Mouse (Mus musculus) midbrain, embryonic 12.5 days (tissue): ENCODE data around the gene Abhd12. TPM values are rescaled to one million over a fixed set of nuclear protein-coding genes. Genes with fewer than 3 reads are reported as not detected.
A peak's percentile ranks its signal among the peaks of the same experiment; 100 is the strongest.
"Not testable (repeated sequence)": the region's sequence is repeated elsewhere in the genome, so short reads cannot be mapped to it uniquely, and the experiment has no call there.

ENCODE experiments used
- ATAC-seq: fragments of 200-750 bp; cut with Nextera tagmentation; 2 replicates; pipeline ENCODE4 v1.8.0; 2017; ENCODE audit warnings: low read depth, moderate TSS enrichment, moderate library complexity; ENCODE audit not compliant: low FRiP score
- H3K27ac ChIP-seq: fragments of 300-500 bp; sonication (generic); replicated peaks from 2 replicates; pipeline ENCODE4 v1.5.1; 2016; ENCODE audit warnings: mild to moderate bottlenecking
- H3K27me3 ChIP-seq: fragments of 300-500 bp; sonication (generic); 2 replicates; pipeline ENCODE4 v1.6.1; 2016; ENCODE audit warnings: mild to moderate bottlenecking
- H3K36me3 ChIP-seq: fragments of 300-500 bp; sonication (generic); 2 replicates; pipeline ENCODE4 v1.6.1; 2016
- H3K4me1 ChIP-seq: fragments of 300-500 bp; sonication (generic); 2 replicates; pipeline ENCODE4 v1.6.1; 2016
- H3K4me2 ChIP-seq: fragments of 300-500 bp; sonication (generic); replicated peaks from 2 replicates; pipeline ENCODE4 v1.6.1; 2016; ENCODE audit warnings: mild to moderate bottlenecking, moderate library complexity
- H3K4me3 ChIP-seq: fragments of 300-500 bp; sonication (generic); 2 replicates; pipeline ENCODE4 v1.5.1; 2016; ENCODE audit warnings: mild to moderate bottlenecking
- H3K9ac ChIP-seq: fragments of 300-500 bp; sonication (generic); replicated peaks from 2 replicates; pipeline ENCODE4 v1.6.1; 2016; ENCODE audit warnings: mild to moderate bottlenecking, moderate library complexity
- H3K9me3 ChIP-seq: fragments of 300-500 bp; sonication (generic); 2 replicates; pipeline ENCODE4 v1.6.1; 2016; ENCODE audit warnings: mild to moderate bottlenecking
- WGBS: fragments of 180-500 bp; shearing (Covaris S2); methylation state at CpG from one replicate; pipeline ENCODE4 v1.1.7; 2016; 5-methylcytosine and 5-hydroxymethylcytosine counted together
- polyA plus RNA-seq: library from polyadenylated mRNA; unstranded; fragments of >200 nt; fragmentation: Nextera tagmentation; extraction: Ambion mirVana; gene quantifications from 2 replicates; pipeline ENCODE4 v1.2.1, GENCODE M21; 2016

Abhd12 gene
- polyA plus RNA-seq, 1 experiment from 2014 or later, result 65.5 TPM

DNA sequence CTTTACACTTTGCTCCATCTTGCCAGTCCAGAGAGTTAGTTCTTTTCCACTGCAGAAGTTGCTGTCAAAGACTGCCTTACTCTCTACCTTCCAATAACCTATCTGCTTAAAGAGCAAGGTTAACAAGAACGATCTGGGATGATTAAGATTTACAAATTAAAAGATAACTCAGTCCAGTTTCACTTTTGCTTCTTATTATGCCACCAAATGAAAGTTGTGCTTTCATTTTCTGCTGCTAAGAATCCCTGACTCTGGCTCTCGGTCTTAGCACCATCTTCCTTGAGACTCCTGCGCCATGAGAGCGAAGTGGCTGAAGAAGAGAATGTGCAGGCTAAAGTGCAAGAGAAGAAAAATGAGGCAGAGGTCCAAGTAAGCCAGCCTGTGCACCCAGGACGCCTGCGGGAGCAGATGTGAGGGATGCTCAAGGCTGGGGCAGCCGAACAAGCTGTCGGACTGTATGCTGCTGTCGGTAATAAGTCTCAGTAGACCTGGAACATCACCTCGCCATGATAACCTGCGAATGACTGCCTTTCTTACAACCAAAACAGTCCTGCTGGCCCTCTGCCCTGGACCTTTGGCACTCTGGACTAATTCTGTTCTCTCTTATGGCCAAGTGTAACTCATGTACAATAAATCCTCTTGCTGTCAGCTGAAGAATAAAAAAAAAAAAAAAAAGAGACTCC lies 22.6 kb upstream of the Abhd12 start:
- Histone ChIP-seq H3K9ac (no peak overlapping the region), H3K4me3 (no peak overlapping the region), H3K27me3 (no peaks in the 10 kb centered on the region), H3K4me1 (no peaks in the 10 kb centered on the region), H3K4me2 (no peak overlapping the region), H3K27ac (no peak overlapping the region), H3K36me3 (peaks cover 47% of the 10 kb centered on the region), H3K9me3 (no peaks in the 10 kb centered on the region)
- ATAC-seq, result no peak
- WGBS, result 96% methylated on average over 11 of the region's 11 CpGs

- peaks cover 40% of the 10 kb centered on the region for H3K36me3 ChIP-seq
- WGBS, result 92% methylated on average over 7 of the region's 7 CpGs
- ATAC-seq, result no peak
Observed at GRCm38 (mm10) chr2:150923505-150923904, 19.0 kb upstream of the Abhd12 start.

DNA sequence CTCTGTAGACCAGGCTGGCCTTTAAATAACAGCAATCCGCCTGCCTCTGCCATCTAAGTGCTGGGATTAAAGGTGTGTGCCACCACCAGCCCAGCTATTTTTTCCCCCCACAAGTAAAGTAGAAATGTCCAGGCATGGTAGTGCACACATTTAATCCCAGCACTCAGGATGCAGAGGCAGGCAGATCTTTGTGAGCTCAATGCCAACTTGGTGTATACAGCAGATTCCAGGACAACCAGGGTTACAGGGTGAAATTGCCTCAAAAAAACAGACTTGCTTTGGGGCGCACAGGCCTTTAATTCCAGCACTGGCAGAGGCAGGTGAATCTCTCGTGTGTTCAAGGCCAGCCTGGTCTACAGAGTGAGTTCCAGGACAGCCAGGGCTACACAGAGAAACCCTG lies 18.5 kb upstream of the Abhd12 start:
- H3K36me3 ChIP-seq, result peaks cover 43% of the 10 kb centered on the region
- no peak overlapping the region for H3K9ac ChIP-seq
- H3K27me3 ChIP-seq, result no peaks in the 10 kb centered on the region
- WGBS, result 92% methylated on average over 3 of the region's 3 CpGs
- H3K27ac ChIP-seq, result no peak overlapping the region
- no peaks in the 10 kb centered on the region for H3K9me3 ChIP-seq
- no peak overlapping the region for H3K4me3 ChIP-seq
- ATAC-seq, result no peak
- no peak overlapping the region for H3K4me2 ChIP-seq
- no peaks in the 10 kb centered on the region for H3K4me1 ChIP-seq

More at GRCm38 (mm10) chr2:150923505-150923904, 19.0 kb upstream of the Abhd12 start:
- no peaks in the 10 kb centered on the region for H3K4me1 ChIP-seq
- H3K4me2 ChIP-seq, result no peak overlapping the region
- H3K9me3 ChIP-seq, result no peaks in the 10 kb centered on the region
- H3K27me3 ChIP-seq, result no peaks in the 10 kb centered on the region
- H3K4me3 ChIP-seq, result no peak overlapping the region
- H3K9ac ChIP-seq, result no peak overlapping the region
- no peak overlapping the region for H3K27ac ChIP-seq

GRCm38 (mm10) chr2:150922165-150922564 lies 17.6 kb upstream of the Abhd12 start:
- H3K4me1 ChIP-seq, result no peaks in the 10 kb centered on the region
- no peak overlapping the region for H3K4me2 ChIP-seq
- H3K9me3 ChIP-seq, result no peaks in the 10 kb centered on the region
- WGBS, result 98% methylated on average over 4 of the region's 4 CpGs
- H3K9ac ChIP-seq, result no peak overlapping the region
- ATAC-seq, result no peak
- H3K36me3 ChIP-seq, result peaks cover 42% of the 10 kb centered on the region
- H3K27ac ChIP-seq, result no peak overlapping the region
- no peak overlapping the region for H3K4me3 ChIP-seq
- no peaks in the 10 kb centered on the region for H3K27me3 ChIP-seq

GRCm38 (mm10) chr2:150921697-150922096 lies 17.2 kb upstream of the Abhd12 start:
- Histone ChIP-seq H3K4me2 (no peak overlapping the region), H3K9ac (no peak overlapping the region), H3K4me3 (no peak overlapping the region), H3K27ac (no peak overlapping the region), H3K9me3 (no peaks in the 10 kb centered on the region), H3K36me3 (peaks cover 42% of the 10 kb centered on the region), H3K27me3 (no peaks in the 10 kb centered on the region), H3K4me1 (no peaks in the 10 kb centered on the region)
- no peak for ATAC-seq
- 92% methylated on average over 6 of the region's 6 CpGs for WGBS

- ATAC-seq, result no peak
- no peak overlapping the region for H3K9ac ChIP-seq
- H3K9me3 ChIP-seq, result no peaks in the 10 kb centered on the region
- no peaks in the 10 kb centered on the region for H3K4me1 ChIP-seq
- no peak overlapping the region for H3K27ac ChIP-seq
- H3K27me3 ChIP-seq, result no peaks in the 10 kb centered on the region
- 96% methylated on average over 3 of the region's 3 CpGs for WGBS
- H3K36me3 ChIP-seq, result peaks cover 43% of the 10 kb centered on the region
- H3K4me3 ChIP-seq, result no peak overlapping the region
- no peak overlapping the region for H3K4me2 ChIP-seq
Observed at GRCm38 (mm10) chr2:150920543-150920942, 16.0 kb upstream of the Abhd12 start.

GRCm38 (mm10) chr2:150918720-150919119 lies 14.2 kb upstream of the Abhd12 start:
- Histone ChIP-seq H3K9ac (no peak overlapping the region), H3K27me3 (no peaks in the 10 kb centered on the region), H3K4me1 (no peaks in the 10 kb centered on the region), H3K9me3 (no peaks in the 10 kb centered on the region), H3K4me3 (no peak overlapping the region), H3K36me3 (peaks cover 35% of the 10 kb centered on the region), H3K4me2 (no peak overlapping the region), H3K27ac (no peak overlapping the region)
- WGBS, result 92% methylated on average over 3 of the region's 3 CpGs
- ATAC-seq, result no peak

GRCm38 (mm10) chr2:150915786-150916185 lies 11.2 kb upstream of the Abhd12 start:
- peaks cover 29% of the 10 kb centered on the region for H3K36me3 ChIP-seq
- H3K4me3 ChIP-seq, result no peak overlapping the region
- no peaks in the 10 kb centered on the region for H3K4me1 ChIP-seq
- no peak overlapping the region for H3K9ac ChIP-seq
- no peak for ATAC-seq
- no peaks in the 10 kb centered on the region for H3K27me3 ChIP-seq
- no peak overlapping the region for H3K4me2 ChIP-seq
- 90% methylated on average over 5 of the region's 5 CpGs for WGBS
- H3K9me3 ChIP-seq, result no peaks in the 10 kb centered on the region
- no peak overlapping the region for H3K27ac ChIP-seq

GRCm38 (mm10) chr2:150914781-150915515 lies 10.4 kb upstream of the Abhd12 start:
- no peak overlapping the region for H3K4me3 ChIP-seq
- WGBS, result 91% methylated on average over 4 of the region's 4 CpGs

GRCm38 (mm10) chr2:150910295-150910881 lies 5.8 kb upstream of the Abhd12 start:
- no peaks in the 10 kb centered on the region for H3K27me3 ChIP-seq
- WGBS, result 45% methylated on average over 8 of the region's 10 CpGs
- H3K36me3 ChIP-seq, result no peaks in the 10 kb centered on the region
- ATAC-seq, result peak; percentile 14; the same call in 1 of the 2 replicates
- peak overlapping the region; percentile 66 for H3K9ac ChIP-seq
- H3K4me2 ChIP-seq, result peak overlapping the region; percentile 62
- H3K27ac ChIP-seq, result no peak overlapping the region
- H3K4me1 ChIP-seq, result 0 out of 2 replicates have a peak, but pooled peaks cover 5% of the 10 kb centered on the region
- peak overlapping the region; percentile 71 for H3K4me3 ChIP-seq
- H3K9me3 ChIP-seq, result no peaks in the 10 kb centered on the region

More at GRCm38 (mm10) chr2:150914781-150915515, 10.4 kb upstream of the Abhd12 start:
- Histone ChIP-seq H3K4me1 (0 out of 2 replicates have a peak, but pooled peaks cover 5% of the 10 kb centered on the region), H3K9ac (no peak overlapping the region), H3K9me3 (no peaks in the 10 kb centered on the region), H3K27ac (no peak overlapping the region), H3K27me3 (no peaks in the 10 kb centered on the region), H3K36me3 (peaks cover 29% of the 10 kb centered on the region), H3K4me2 (no peak overlapping the region)
- ATAC-seq, result no peak

GRCm38 (mm10) chr2:150909429-150910039 lies 5.0 kb upstream of the Abhd12 start:
- Histone ChIP-seq H3K9ac (peak overlapping the region; percentile 66), H3K4me1 (0 out of 2 replicates have a peak, but pooled peaks cover 5% of the 10 kb centered on the region), H3K9me3 (no peaks in the 10 kb centered on the region), H3K27ac (peak overlapping the region; percentile 91), H3K4me2 (peak overlapping the region; percentile 62), H3K36me3 (no peaks in the 10 kb centered on the region), H3K4me3 (peak overlapping the region; percentile 71), H3K27me3 (no peaks in the 10 kb centered on the region)
- ATAC-seq, result peak; percentile 94
- under 1% methylated on average over 35 of the region's 35 CpGs for WGBS

- H3K9ac ChIP-seq, H3K27ac ChIP-seq, H3K4me1 ChIP-seq, H3K27me3 ChIP-seq, ATAC-seq, H3K9me3 ChIP-seq, H3K36me3 ChIP-seq: not testable (repeated sequence)
- WGBS, result 52% methylated on average over 6 of the region's 6 CpGs
- Histone ChIP-seq H3K4me2 (peak overlapping the region; percentile 62), H3K4me3 (peak overlapping the region; percentile 71)
Observed at GRCm38 (mm10) chr2:150908881-150909280, 4.3 kb upstream of the Abhd12 start.
